Mouse (Mus musculus): ENCODE data around the gene Tmco1.

The Tmco1 gene

DNA sequence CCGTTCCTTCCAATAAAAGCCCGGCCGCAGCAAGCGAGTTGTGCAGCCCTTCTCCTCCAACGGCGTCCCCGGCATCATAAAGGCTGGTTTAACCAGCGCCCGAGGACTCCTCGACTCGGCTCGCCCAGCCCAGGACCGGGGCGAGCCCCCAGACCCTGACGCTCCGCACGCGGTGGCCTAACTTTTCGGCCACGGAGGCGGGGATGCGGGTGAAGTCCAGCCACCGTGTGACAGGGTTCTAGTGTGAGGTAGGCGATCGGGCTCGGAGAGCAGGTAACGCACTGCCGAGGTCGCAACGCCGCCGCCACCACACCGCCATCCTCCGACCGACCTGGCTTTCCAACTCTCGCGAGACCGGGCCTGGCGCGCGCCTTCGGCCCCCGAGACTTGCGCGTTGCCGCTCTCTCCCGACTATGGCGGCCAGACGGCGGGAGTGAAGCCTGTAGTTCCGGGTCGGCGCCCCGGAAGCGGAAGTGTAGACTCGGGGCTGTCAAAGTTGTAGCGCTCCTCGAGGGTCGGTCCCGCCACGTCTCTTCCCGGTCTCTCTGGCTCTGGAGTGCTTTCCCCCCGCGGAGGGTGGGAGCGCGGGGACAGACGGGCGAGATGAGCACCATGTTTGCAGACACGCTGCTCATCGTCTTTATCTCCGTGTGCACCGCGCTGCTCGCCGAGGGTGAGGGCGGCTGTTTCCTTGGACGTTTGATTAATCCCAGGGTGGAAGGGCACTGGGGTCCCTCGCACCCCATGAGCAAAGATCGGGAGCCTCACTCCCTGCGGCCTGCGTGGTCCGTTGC, at the start of gene Tmco1:
TSS of gene Tmco1 (plus strand) at position 118 of the 794 bp plus-strand sequence.
- DNase-seq (ENCODE audit: low spot score): peak; percentile 93

DNA sequence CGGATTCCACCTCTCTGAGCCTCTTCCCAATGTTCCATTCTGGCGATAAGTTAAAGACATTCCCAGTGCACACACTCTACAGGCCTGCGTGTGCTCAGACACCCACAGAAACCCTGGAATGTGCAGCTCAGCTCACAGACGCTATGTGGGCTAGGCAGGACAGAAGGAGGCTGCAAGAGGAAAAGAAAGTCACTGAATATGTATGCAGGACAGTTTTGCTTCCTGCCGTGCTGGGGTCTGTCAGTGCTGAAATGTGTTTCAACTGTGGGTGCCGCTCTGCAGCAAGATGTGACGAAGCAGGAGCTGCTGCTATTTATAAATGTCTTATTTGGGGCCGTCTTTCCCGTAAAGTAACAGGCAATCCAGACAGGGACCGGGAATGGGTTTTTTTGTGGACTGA, 48.5 kb upstream of the Tmco1 start:
- peak; percentile 75 for DNase-seq (ENCODE audit: low spot score)

DNA sequence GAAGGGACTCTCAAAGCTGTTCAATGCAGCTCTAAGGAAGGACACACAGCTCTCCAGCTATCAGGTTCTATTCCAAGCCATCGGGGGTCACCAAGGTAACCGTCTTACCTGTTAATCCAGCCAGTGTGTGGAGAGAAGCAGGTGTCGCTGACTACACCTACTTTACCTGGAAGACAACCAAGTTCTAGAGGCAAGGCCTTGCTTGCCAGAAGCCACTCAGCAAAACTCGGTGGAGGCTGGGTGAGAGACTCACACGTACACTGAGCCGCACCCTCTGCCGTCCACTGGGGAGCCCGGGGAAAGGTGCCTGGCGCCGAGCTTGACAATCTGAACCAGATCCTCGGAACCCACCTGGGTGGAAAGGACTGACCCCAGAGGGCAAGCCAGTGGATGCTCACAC, 46.4 kb upstream of the Tmco1 start:
- DNase-seq (ENCODE audit: low spot score): no peak

DNA sequence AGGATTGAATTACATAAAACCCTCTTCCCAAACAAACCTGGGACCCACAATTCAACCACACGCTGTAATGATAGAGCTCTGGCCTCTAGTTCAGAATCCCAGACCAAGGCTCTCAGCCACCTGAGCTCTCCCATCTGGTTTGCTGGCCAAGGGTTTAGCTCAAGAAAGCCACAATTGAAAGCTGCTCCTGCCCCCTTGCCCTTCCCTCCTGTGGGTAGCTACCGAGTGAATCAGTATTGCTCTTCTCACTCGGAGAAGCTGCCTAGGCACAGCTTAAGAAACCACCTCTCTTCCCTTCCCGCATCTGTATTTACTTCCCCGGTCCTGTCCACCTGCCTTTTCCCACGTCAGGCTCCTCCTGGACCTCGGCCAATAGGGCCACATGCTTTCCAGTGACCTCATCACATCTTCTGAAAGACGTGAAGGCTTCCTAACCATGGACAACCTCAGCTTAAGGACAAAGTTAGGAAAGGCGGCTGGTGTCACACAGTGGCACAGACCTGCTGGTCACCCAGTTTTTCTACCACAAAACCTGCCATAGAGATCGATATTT, 45.6 kb upstream of the Tmco1 start:
- DNase-seq (ENCODE audit: low spot score): no peak

DNA sequence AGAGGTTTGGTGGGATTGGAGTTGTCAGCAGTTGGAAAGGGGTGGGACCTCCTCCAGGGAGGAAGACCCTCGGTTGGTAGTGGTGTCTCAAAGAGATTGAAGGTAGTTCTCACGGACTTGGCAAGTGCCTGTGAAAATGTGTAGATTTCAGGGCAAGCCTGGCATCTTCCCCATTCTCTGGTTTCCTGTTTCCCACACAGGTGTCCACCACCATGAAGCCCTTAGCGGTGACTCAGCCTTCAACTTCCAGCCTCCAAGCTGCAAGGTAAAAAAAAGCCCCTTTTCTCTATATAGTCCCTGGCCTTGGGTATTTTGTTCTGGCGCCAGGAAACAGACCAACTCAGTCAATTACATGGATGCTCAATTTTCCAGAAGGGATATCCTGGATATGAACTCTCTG, 42.8 kb upstream of the Tmco1 start:
- DNase-seq (ENCODE audit: low spot score): no peak

DNA sequence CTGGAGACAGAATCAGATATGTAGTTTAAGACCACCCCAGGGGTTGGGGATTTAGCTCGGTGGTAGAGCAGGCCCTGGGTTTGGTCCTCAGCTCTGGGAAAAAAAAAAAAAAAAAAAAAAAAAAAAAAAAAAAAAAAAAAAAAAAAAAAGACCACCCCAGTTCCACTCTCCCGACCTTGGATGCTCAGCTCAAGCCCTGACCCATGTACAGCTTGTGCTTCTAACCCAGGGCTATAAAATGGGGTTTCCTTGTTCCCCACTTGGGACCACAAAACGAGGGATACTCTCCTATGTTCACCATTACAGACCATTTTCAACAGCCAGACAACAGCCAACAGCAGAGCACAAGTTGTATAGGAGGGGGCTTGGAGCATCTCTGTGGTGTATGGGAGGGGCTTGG, 41.5 kb upstream of the Tmco1 start:
- no peak for DNase-seq (ENCODE audit: low spot score)

DNA sequence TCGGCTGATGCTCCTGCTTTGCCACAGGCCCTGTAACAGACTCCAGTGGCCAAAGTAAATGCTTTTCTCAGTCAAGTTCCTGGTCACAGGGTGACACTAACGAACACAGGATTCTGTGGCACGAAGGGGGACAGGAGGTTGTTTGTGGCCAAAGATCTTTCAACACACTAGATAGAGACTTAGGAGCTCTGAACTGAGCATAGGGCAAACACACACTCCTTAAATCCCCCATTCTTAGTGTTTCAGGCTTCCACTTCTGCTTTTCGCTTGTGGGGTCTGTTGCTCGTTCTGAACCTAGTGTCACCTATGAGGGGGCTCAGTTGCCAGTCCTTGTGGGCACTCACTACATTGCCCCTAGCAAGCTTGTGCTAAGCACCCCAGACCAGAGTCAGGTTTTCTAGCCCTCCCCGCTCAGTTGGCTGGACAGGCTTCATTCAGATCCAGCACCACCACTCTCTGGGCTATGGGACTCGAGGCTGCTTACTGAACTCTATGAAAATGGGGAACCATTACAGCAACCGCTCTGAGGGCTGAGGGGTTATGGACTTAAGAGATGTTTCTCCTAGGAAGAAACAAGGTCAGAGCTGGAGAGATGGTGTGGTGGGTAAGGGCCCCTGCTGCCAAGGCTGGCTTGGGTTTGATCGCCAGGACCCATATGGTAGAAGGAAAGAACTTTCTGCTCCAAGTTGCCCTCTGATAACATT, 39.7 kb upstream of the Tmco1 start:
- no peak for DNase-seq (ENCODE audit: low spot score)

DNA sequence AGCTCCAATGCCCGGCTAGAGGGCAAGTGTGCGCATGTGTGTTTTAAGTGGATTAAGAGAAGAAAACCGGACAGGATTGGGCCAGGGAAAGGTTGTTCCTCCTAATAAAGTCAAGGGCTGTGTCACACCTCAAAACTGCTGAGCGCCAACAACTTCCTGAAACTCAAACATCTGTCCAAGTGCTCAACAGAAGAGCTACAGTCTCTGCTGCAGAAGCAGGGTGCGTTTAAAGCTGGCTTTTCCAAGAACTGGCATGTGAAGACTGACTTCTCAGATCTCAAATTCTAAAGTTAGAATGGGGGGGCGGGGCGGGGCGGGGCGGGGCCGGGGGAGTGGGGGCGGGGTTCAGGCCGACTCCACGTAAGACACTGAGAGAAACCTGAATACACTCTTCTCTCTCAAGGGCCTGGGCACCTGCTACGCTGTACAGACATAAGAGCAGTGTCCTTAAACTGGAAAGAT, 38.8 kb upstream of the Tmco1 start:
- DNase-seq (ENCODE audit: low spot score): no peak

DNA sequence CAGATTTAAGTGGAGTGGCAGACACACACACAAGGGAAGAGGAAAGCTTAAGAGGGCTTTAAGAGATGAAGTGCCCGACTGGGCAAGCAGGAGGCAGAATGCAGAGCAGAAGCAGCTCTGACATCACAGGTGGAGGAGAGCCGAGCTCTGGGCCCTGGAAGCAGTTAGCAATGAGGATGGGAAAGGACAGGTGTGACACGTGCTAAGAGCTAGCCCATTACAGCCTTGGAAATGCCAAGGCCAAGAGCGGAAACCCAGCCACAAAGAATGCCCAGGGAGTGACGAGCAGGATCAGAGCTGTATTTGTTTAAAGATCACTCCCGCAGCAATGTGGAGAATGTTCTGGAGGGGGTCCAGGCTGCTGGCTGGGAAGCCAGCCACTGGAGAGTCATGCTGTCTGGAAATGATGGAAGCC, 38.3 kb upstream of the Tmco1 start:
- no peak for DNase-seq (ENCODE audit: low spot score)

DNA sequence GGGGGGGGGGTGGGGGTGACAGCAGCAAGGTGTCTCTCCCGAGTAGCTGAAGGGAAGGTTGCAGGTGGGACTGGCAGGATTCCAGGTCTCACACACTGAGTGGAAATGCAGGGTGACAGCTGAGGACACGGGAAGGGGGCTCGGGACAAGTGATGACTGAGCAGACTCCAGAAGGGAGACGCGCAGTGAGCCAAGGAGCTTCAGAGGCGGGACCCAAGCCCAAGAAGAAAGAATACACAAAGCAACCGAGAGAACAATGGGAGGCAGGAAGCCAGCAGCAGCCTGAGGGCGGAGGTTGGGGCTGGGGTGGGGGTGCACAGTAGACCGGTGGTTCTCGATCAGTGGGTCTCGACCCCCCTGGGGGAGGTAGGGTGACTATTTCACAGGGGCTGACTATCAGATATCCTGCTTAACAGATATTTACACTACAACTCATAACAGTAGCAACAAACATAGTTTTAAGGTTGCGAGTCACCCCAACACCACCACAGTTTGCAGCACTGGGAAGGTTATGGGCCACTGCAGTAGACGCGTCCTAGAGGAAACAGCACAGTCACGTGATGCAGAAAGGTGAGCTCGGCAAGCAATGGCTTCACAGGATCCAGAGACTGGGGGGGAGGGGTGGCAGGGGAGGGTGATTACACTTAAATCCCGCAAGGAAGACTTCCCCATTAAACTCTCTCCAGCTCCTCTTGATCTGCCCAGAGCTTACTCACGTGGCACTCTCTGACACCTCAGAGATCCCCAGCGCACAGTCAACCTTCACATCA, 37.7 kb upstream of the Tmco1 start:
- no peak for DNase-seq (ENCODE audit: low spot score)

DNA sequence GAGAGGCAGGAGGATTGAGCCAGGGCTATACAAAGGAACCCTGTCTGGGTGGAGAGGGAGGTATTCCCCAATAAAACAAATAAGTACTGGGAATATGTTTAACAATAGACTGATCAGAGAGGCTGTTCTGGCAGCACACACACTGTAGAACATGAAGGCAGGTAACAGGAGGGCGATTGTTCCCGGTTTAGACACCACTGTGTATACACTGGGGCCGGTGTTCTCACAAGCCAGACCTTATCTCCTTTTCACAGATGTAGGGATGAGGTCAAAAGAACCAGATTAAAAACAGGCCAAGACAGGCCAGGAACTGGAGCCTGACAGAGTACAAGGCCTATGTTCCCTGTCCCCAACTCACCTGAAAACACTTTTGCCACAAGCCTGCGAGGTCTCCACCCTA, 36.9 kb upstream of the Tmco1 start:
- no peak for DNase-seq (ENCODE audit: low spot score)

DNA sequence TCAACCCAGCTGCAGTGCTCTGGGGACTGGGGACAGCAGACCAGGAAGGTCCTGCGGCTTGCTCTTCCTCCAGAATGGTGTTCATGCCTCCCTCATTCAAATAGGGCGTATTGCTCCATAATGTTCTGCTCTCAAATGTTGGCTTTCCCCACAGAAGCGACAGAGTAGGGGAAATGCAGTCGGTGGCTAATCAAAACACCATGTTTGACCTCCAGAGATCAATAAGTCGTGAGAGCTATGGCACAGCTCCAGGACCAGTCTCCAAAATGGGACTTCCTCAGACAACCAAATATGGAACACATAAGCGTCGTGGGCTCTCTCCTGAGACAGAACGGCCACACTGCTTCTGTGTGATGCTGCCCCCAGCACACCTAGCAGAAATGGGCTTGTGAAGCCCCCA, 36.3 kb upstream of the Tmco1 start:
- DNase-seq (ENCODE audit: low spot score): no peak

DNA sequence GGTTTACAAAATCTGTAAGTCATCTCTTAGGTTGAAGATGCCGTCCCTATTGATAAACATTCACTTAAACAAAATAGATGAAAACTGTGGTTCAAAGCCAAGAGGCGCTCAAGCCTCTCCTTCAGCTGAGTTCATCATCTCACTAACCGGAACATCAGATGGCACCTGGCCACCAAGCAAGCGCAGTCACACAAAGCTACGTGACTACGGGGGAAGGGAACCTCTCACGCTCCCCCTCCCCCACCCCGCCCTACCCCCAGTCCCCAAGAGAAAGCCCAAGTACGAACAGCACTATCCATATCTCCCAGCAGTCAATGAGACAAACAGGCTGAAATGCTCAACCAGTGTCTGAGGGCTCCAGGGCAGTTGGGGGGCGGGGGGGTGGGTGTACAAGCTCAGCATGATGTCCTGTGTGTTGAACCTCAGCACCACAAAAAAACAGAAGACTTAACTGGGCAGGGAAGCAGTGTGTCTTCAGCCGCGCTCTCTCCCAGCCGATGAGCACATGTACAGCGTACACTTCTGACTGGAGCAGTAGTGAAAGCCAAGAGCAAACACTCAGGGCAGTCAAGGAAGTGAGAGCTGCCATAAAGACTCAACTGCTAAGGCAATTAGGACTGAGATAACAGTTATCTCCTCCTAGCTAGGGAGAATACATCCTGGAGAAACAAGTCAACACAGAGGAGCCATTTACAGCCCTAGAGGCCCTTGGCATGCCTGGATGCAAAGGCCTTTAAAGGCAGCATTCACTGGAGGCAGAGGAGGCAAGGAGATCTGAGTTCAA, 34.6 kb upstream of the Tmco1 start:
- DNase-seq (ENCODE audit: low spot score): no peak

DNA sequence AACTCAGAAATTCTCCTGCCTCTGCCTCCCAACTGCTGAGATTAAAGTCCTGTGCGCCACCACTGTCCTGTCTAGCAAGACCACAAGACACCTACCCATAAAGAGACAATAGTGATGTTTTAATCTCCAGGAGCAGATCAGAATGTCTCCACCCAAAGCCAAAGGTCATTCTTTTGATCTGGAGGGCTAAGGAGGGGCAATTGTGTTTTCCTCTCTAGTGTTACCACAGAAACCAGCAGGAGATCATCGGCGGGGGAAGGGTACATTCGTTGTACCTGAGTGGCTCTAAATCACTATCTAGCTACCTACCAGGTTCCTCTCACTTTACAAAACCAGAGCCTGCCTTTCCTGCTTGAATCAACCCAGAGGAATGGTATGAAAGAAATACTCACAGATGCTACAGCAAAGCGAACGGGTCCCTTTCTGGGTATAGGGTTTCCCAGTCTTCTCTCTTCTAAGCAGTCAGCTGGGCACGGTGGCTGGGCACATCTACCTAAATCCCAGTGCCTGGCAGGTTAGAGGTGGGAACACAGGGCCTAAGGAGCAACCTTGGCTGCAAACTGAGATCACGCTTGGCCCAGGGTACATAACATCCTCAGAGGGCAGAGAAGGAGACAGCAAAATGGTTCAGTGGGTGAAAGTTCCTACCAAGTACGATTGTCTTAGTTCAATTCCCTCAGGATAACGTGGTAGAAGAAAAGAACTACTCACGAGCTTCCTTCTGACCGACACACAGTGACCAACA, 33.4 kb upstream of the Tmco1 start:
- DNase-seq (ENCODE audit: low spot score): no peak

DNA sequence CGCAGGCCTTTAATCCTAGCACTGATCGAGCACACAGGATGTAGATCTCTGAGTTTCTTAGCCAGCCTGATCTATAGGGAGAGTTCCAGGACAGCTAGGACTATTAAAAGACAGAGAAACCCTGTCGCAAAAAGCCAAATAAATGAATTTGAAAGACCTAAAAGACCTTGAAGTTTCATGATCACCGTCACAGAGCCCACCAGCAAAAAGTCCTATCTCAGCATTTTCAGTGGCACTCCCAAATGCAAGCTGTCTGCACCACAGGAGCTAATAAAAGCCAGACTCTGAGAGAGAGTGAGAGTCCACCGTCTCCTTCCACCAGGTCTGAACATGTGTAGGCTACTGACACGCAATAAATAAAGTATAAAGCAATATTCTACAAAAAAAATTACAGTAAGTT, 29.8 kb upstream of the Tmco1 start:
- no peak for DNase-seq (ENCODE audit: low spot score)

DNA sequence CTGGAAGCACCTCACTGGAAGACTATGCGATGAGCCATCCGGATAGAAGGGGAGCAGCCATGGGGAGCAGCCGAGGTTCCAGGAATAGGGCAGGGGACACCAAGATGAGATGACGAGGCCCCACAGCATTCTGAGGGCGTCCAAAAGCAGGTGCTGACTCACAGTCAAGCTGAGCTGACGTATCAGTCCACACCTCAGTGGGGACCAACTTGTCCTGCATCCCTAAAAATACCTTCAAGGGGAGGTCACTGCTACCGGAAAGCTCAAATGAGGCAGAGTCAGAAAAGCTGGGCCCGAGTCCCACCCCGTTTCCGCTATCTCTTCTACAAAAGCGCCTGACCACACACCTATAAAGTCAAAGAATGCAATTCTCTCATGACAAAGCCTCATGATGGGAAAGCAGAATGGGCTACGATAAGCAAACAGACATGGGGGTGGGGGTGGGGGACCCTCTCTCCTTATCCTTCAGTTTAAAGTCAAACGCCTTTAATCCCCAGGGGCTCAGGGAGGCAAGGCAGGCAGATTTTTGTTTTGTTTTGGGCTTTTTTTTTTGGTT, 28.9 kb upstream of the Tmco1 start:
- no peak for DNase-seq (ENCODE audit: low spot score)

DNA sequence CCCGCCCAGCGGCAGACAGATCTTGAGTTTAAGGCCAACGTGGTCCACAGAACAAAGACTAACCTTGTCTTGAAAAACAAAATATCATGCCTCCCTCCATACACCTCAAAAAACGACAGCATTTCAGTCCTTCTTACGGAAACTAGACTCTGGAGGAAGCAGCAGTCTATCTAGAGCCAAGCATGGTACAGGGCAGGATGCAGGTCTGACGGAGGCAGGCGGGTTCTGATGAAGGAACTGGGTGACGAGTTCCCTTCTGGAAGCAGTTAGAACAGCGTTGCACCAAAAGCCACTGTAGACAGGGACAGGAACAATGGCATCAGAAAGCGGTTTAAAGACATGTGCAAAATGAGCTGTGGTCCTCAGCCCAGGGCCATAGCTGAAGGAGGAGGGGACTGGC, 28.1 kb upstream of the Tmco1 start:
- DNase-seq (ENCODE audit: low spot score): no peak

DNA sequence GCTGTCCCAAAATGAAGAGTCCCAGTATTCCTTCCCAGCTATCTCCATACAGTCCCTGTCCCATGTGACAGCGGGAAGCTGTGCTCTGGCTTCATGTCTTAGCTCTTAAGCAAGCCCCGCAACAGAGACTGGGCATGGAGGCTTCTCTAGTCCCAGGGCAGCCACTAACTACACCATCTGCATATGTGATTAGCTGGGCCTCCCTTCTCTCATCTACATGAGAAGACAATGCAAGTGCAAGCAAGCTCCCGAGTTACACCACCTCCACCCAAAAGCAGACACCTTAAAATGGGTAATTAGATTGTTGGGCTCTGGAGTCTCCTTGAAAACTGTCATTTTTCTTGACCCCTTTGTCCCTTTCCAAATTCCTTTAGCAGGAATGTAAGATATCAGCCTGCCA, 26.1 kb upstream of the Tmco1 start:
- no peak for DNase-seq (ENCODE audit: low spot score)

DNA sequence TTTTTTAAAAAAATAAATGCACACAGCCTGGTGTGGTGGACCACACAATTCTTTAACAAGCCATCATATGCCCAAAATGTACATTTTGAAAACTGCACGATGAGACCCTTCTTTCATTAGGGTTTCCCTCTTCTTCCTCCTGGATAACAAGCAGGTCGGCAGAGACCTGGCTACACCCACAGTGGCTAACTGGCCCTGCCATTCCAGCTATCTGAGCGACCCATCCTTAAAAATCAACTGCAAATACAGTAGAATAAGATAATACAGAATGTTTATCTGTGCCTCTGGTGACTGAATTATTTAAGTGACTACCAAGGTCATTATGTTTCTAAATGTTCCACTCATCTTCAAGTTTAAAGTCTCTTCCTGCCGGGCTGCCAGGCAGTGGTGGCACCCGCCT, 25.4 kb upstream of the Tmco1 start:
- no peak for DNase-seq (ENCODE audit: low spot score)

DNA sequence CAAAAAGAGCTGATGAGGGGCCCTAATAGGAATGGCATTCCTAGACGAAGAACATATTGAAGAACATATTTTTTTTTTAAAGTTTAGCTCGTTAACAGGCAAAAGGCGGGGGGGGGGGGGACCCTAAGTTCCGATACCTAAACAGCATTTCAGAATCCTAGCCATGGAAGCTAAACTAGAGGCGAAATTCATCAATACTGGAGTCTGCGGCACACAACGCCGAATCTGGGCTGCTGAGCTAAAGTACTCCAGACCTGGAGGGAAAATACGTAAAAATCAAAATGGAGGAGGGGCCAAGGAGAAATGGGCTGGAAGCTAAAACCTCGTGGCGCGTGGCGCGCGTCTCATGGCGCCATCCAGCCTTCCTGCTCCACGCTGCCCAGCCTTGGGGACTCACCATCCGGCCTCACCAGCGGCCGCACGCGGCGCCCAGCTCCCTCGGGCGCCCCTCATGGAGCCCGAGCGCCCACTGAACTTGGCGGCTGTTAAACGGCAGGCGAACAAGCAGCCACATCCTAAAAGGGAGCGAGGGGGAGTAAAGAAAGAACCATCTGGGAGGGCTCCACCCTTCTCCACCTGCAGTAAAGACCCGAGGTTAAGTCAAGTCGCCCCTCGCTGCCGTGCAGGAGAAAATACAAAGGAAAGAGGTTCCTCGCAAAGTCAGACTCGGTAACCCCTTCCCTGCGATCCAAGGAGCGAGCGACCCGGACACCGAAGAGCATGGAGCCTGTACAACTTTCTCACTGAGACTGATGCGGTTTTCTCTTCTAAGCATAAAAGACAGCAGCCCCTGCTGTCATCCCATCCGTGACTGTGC, 24.5 kb upstream of the Tmco1 start:
- no peak for DNase-seq (ENCODE audit: low spot score)
